Mouse (Mus musculus): Measurements from ENCODE around the gene Klhl20. TPM values are rescaled to one million over a fixed set of nuclear protein-coding genes. Genes with fewer than 3 reads are reported as not detected.

Gene Klhl20
- polyA plus RNA-seq, 1 experiment, result 16.3 TPM

DNA sequence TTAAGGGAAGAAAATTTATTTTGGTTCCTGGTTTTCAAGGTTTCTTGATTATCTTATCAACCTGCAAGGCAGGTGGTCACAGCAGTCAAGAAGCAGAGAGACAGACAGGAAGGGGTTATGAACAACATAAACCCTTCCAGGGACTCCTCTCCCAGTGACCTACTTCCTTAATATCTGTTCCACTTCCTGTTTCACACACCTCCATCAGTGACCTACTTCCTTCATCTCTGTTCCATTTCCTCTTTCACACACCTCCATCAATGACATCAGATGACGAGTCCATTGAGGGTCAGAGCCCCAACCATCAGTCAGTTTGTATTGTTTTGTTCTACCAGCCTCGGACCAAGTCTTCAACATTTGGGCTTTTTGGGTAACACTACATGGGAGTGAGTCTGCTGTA is 8.2 kb upstream of the Klhl20 start:
- H3K27ac ChIP-seq (ENCODE audit: insufficient read depth, low read length), result no peak overlapping the region
- peaks cover 8% of the 10 kb centered on the region for H3K9me3 ChIP-seq (replicated peaks; ENCODE audit: control insufficient read depth, insufficient read depth, low read length, poor library complexity, severe bottlenecking)
- no peak for TF ChIP-seq CTCF (IDR thresholded peaks at IDR 0.05; ENCODE audit: low read depth, low read length)
- TF ChIP-seq EP300 (IDR thresholded peaks at IDR 0.05; ENCODE audit: insufficient read depth, low read depth, low read length), result no peak
- no peak for TF ChIP-seq POLR2A (IDR thresholded peaks at IDR 0.05; ENCODE audit: insufficient read depth, low read length)

DNA sequence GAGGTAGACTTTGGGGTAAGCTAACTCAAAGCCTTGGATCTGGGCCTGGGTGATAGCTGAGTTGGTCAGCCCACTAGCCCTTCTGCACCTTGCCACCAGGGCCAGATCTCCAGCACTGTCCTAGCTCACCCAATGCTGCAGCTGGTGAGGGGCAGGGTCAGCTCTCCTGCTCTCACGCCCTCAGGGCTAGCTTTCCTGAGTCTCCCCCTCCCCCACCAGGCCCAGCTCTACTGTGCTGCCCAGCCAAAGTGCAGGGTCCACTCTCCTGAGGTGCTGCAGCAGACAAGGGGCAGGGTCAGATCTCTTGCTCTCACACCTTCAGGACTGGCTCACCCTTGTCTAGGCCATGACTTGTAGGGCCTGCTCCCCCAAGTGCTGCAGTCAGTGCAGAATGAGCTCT is 4.8 kb downstream of the Klhl20 start:
- Histone ChIP-seq H3K4me3 (ENCODE audit: low read depth, low read length) (no peak overlapping the region), H3K4me1 (ENCODE audit: control insufficient read depth, insufficient read depth, low read length) (no peaks in the 10 kb centered on the region), H3K9ac (ENCODE audit: low read depth, poor library complexity, severe bottlenecking) (no peak overlapping the region), H3K36me3 (ENCODE audit: control insufficient read depth, insufficient read depth, low read length, poor library complexity, severe bottlenecking) (no peaks in the 10 kb centered on the region), H3K27me3 (ENCODE audit: control insufficient read depth, insufficient read depth, low read length, poor library complexity, severe bottlenecking) (no peaks in the 10 kb centered on the region), H3K27ac (ENCODE audit: insufficient read depth, low read length) (no peak overlapping the region), H3K9me3 (replicated peaks; ENCODE audit: control insufficient read depth, insufficient read depth, low read length, poor library complexity, severe bottlenecking) (no peaks in the 10 kb centered on the region)
- TF ChIP-seq CTCF (IDR thresholded peaks at IDR 0.05; ENCODE audit: low read depth, low read length) (no peak), EP300 (IDR thresholded peaks at IDR 0.05; ENCODE audit: insufficient read depth, low read depth, low read length) (no peak), POLR2A (IDR thresholded peaks at IDR 0.05; ENCODE audit: insufficient read depth, low read length) (no peak)

More for the DNA sequence above, 8.2 kb upstream of the Klhl20 start:
- no peaks in the 10 kb centered on the region for H3K27me3 ChIP-seq (ENCODE audit: control insufficient read depth, insufficient read depth, low read length, poor library complexity, severe bottlenecking)
- H3K9ac ChIP-seq (ENCODE audit: low read depth, poor library complexity, severe bottlenecking), result no peak overlapping the region
- H3K4me3 ChIP-seq (ENCODE audit: low read depth, low read length), result no peak overlapping the region
- H3K4me1 ChIP-seq (ENCODE audit: control insufficient read depth, insufficient read depth, low read length), result no peaks in the 10 kb centered on the region
- no peaks in the 10 kb centered on the region for H3K36me3 ChIP-seq (ENCODE audit: control insufficient read depth, insufficient read depth, low read length, poor library complexity, severe bottlenecking)

GRCm38 (mm10) chr1:161122661-161123418 is 8.5 kb downstream of the Klhl20 start:
- Histone ChIP-seq H3K9me3 (replicated peaks; ENCODE audit: control insufficient read depth, insufficient read depth, low read length, poor library complexity, severe bottlenecking) (no peaks in the 10 kb centered on the region), H3K9ac (ENCODE audit: low read depth, poor library complexity, severe bottlenecking) (no peak overlapping the region), H3K36me3 (ENCODE audit: control insufficient read depth, insufficient read depth, low read length, poor library complexity, severe bottlenecking) (no peaks in the 10 kb centered on the region), H3K4me1 (ENCODE audit: control insufficient read depth, insufficient read depth, low read length) (no peaks in the 10 kb centered on the region), H3K27ac (ENCODE audit: insufficient read depth, low read length) (no peak overlapping the region), H3K4me3 (ENCODE audit: low read depth, low read length) (no peak overlapping the region), H3K27me3 (ENCODE audit: control insufficient read depth, insufficient read depth, low read length, poor library complexity, severe bottlenecking) (no peaks in the 10 kb centered on the region)
- TF ChIP-seq CTCF (IDR thresholded peaks at IDR 0.05; ENCODE audit: low read depth, low read length), result no peak
- TF ChIP-seq EP300 (IDR thresholded peaks at IDR 0.05; ENCODE audit: insufficient read depth, low read depth, low read length), result no peak
- TF ChIP-seq POLR2A (IDR thresholded peaks at IDR 0.05; ENCODE audit: insufficient read depth, low read length), result no peak

GRCm38 (mm10) chr1:161114591-161114990 is 16.7 kb downstream of the Klhl20 start:
- Histone ChIP-seq H3K4me1 (ENCODE audit: control insufficient read depth, insufficient read depth, low read length) (no peaks in the 10 kb centered on the region), H3K4me3 (ENCODE audit: low read depth, low read length) (no peak overlapping the region), H3K27ac (ENCODE audit: insufficient read depth, low read length) (no peak overlapping the region), H3K9ac (ENCODE audit: low read depth, poor library complexity, severe bottlenecking) (no peak overlapping the region), H3K36me3 (ENCODE audit: control insufficient read depth, insufficient read depth, low read length, poor library complexity, severe bottlenecking) (no peaks in the 10 kb centered on the region), H3K9me3 (replicated peaks; ENCODE audit: control insufficient read depth, insufficient read depth, low read length, poor library complexity, severe bottlenecking) (no peaks in the 10 kb centered on the region), H3K27me3 (ENCODE audit: control insufficient read depth, insufficient read depth, low read length, poor library complexity, severe bottlenecking) (no peaks in the 10 kb centered on the region)
- no peak for TF ChIP-seq CTCF (IDR thresholded peaks at IDR 0.05; ENCODE audit: low read depth, low read length)
- no peak for TF ChIP-seq EP300 (IDR thresholded peaks at IDR 0.05; ENCODE audit: insufficient read depth, low read depth, low read length)
- TF ChIP-seq POLR2A (IDR thresholded peaks at IDR 0.05; ENCODE audit: insufficient read depth, low read length), result no peak

DNA sequence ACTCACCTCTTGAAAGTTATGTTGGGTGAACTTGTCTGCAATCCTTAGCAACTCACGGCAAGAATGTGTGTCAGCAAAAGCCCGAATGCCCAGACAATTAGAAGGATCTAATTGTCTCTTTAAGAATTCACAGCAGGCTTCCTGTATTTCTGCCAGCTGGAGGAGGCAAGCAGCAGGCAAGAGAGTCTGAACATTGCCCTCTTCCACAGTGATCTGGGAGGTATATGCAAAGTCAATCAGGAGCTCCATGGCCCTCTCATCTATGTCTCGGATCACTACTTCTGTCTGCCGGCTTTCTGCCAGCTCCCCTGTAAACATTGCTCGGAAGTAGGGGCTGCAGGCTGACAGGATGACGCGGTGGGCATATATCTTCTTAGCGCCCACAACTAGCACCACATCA is 22.1 kb downstream of the Klhl20 start:
- TF ChIP-seq POLR2A (IDR thresholded peaks at IDR 0.05; ENCODE audit: insufficient read depth, low read length) (no peak), CTCF (IDR thresholded peaks at IDR 0.05; ENCODE audit: low read depth, low read length) (no peak), EP300 (IDR thresholded peaks at IDR 0.05; ENCODE audit: insufficient read depth, low read depth, low read length) (no peak)
- Histone ChIP-seq H3K4me1 (ENCODE audit: control insufficient read depth, insufficient read depth, low read length) (no peaks in the 10 kb centered on the region), H3K27me3 (ENCODE audit: control insufficient read depth, insufficient read depth, low read length, poor library complexity, severe bottlenecking) (no peaks in the 10 kb centered on the region), H3K27ac (ENCODE audit: insufficient read depth, low read length) (no peak overlapping the region), H3K4me3 (ENCODE audit: low read depth, low read length) (no peak overlapping the region), H3K9ac (ENCODE audit: low read depth, poor library complexity, severe bottlenecking) (no peak overlapping the region), H3K36me3 (ENCODE audit: control insufficient read depth, insufficient read depth, low read length, poor library complexity, severe bottlenecking) (no peaks in the 10 kb centered on the region; the same call in 1 of the 2 replicates), H3K9me3 (replicated peaks; ENCODE audit: control insufficient read depth, insufficient read depth, low read length, poor library complexity, severe bottlenecking) (no peaks in the 10 kb centered on the region)

DNA sequence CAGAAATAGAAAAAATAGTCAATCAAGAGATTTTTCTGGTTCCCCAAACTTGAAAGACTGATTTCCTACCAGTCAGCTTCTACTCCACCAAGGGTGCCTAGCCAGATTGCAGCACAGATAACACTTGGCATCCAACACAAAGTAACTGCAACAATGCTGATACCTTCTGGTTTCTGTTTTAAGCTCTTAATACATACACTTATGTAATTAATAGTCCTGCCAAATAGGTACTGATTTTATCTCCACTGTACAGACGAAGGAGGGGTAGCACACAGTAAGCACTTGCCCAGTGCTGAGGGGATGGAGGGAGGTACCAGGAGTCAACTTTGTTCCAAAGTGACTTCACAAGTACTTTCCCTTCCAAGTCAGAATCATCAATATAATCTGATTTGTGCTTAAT is 27.5 kb downstream of the Klhl20 start:
- H3K27me3 ChIP-seq (ENCODE audit: control insufficient read depth, insufficient read depth, low read length, poor library complexity, severe bottlenecking), result no peaks in the 10 kb centered on the region
- no peak overlapping the region for H3K4me3 ChIP-seq (ENCODE audit: low read depth, low read length)
- H3K9me3 ChIP-seq (replicated peaks; ENCODE audit: control insufficient read depth, insufficient read depth, low read length, poor library complexity, severe bottlenecking), result no peaks in the 10 kb centered on the region
- no peaks in the 10 kb centered on the region; the same call in none of the 2 replicates for H3K36me3 ChIP-seq (ENCODE audit: control insufficient read depth, insufficient read depth, low read length, poor library complexity, severe bottlenecking)
- no peak for TF ChIP-seq POLR2A (IDR thresholded peaks at IDR 0.05; ENCODE audit: insufficient read depth, low read length)
- no peak for TF ChIP-seq CTCF (IDR thresholded peaks at IDR 0.05; ENCODE audit: low read depth, low read length)
- TF ChIP-seq EP300 (IDR thresholded peaks at IDR 0.05; ENCODE audit: insufficient read depth, low read depth, low read length), result no peak
- no peaks in the 10 kb centered on the region for H3K4me1 ChIP-seq (ENCODE audit: control insufficient read depth, insufficient read depth, low read length)
- H3K27ac ChIP-seq (ENCODE audit: insufficient read depth, low read length), result no peak overlapping the region
- no peak overlapping the region for H3K9ac ChIP-seq (ENCODE audit: low read depth, poor library complexity, severe bottlenecking)

All from ES-Bruce4 (cell line).